Mouse (Mus musculus): ENCODE data around the gene Irf4.

Gene Irf4

GRCm38 (mm10) chr13:30802336-30802955 is 53.4 kb downstream of the Irf4 start:
- no peak for DNase-seq (ENCODE audit: low spot score)

- no peak for DNase-seq (ENCODE audit: low spot score)
Observed at GRCm38 (mm10) chr13:30809240-30809639, 60.2 kb downstream of the Irf4 start.

- DNase-seq (ENCODE audit: low spot score), result no peak
Observed at GRCm38 (mm10) chr13:30813464-30813863, 64.4 kb downstream of the Irf4 start.

GRCm38 (mm10) chr13:30814256-30814655 is 65.2 kb downstream of the Irf4 start:
- no peak for DNase-seq (ENCODE audit: low spot score)

Data from testis, postnatal 14 days (tissue).